Mouse (Mus musculus): ENCODE results near the gene Ephb1.

GRCm38 (mm10) chr9:102342026-102342425 is 12.5 kb downstream of the Ephb1 start:
- TF ChIP-seq POLR2A (IDR thresholded peaks at IDR 0.05; ENCODE audit: low read depth, low read length) (no peak), CTCF (conservative IDR thresholded peaks at IDR 0.05; ENCODE audit: insufficient read depth, insufficient read length, low read depth, low read length) (no peak)
